Mouse (Mus musculus): ENCODE results near the gene Gm49403.
"Not testable (repeated sequence)": the region's sequence is repeated elsewhere in the genome, so short reads cannot be mapped to it uniquely, and the experiment has no call there.

Gene Gm49403

GRCm38 (mm10) chr19:8883616-8884015 is at the start of gene Gm49403, which contains the start of gene Lbhd1:
Gene Gm49403 (plus strand): TSS chr19:8883930.
Gene Lbhd1 (plus strand): TSS chr19:8883732.
- peak; percentile 95 for DNase-seq (ENCODE audit: low read depth, low spot score)

GRCm38 (mm10) chr19:8836327-8836726 is 47.4 kb upstream of the Gm49403 start:
- DNase-seq (ENCODE audit: low read depth, low spot score) = not testable (repeated sequence)

- DNase-seq (ENCODE audit: low read depth, low spot score) = peak; percentile 66
Measured at GRCm38 (mm10) chr19:8837251-8837791, 46.4 kb upstream of the Gm49403 start, which contains the start of gene Bscl2. Gene Bscl2 (plus strand): TSS chr19:8837467.

GRCm38 (mm10) chr19:8838041-8838730 is 45.5 kb upstream of the Gm49403 start:
- DNase-seq (ENCODE audit: low read depth, low spot score) = no peak

- DNase-seq (ENCODE audit: low read depth, low spot score) = peak; percentile 41
Measured at GRCm38 (mm10) chr19:8839103-8839907, 44.4 kb upstream of the Gm49403 start, which contains the start of gene Gng3. Gene Gng3 (minus strand): TSS chr19:8839194.

- DNase-seq (ENCODE audit: low read depth, low spot score) = no peak
Measured at GRCm38 (mm10) chr19:8839908-8840791, 43.6 kb upstream of the Gm49403 start.

GRCm38 (mm10) chr19:8841012-8841411 is 42.7 kb upstream of the Gm49403 start:
- no peak for DNase-seq (ENCODE audit: low read depth, low spot score)

GRCm38 (mm10) chr19:8842961-8843360 is 40.8 kb upstream of the Gm49403 start:
- no peak for DNase-seq (ENCODE audit: low read depth, low spot score)

- DNase-seq (ENCODE audit: low read depth, low spot score) = peak; percentile 60
Measured at GRCm38 (mm10) chr19:8844371-8845129, 39.2 kb upstream of the Gm49403 start.

GRCm38 (mm10) chr19:8848356-8848755 is 35.4 kb upstream of the Gm49403 start:
- DNase-seq (ENCODE audit: low read depth, low spot score) = no peak

- DNase-seq (ENCODE audit: low read depth, low spot score) = peak; percentile 36
Measured at GRCm38 (mm10) chr19:8850402-8850901, 33.3 kb upstream of the Gm49403 start, which contains the start of gene Lrrn4cl. Gene Lrrn4cl (plus strand): TSS chr19:8850768.

GRCm38 (mm10) chr19:8851639-8852038 is 32.1 kb upstream of the Gm49403 start:
- DNase-seq (ENCODE audit: low read depth, low spot score) = no peak

- DNase-seq (ENCODE audit: low read depth, low spot score) = no peak
Measured at GRCm38 (mm10) chr19:8852236-8852928, 31.3 kb upstream of the Gm49403 start.

- DNase-seq (ENCODE audit: low read depth, low spot score) = no peak
Measured at GRCm38 (mm10) chr19:8853117-8853516, 30.6 kb upstream of the Gm49403 start.

- no peak for DNase-seq (ENCODE audit: low read depth, low spot score)
Measured at GRCm38 (mm10) chr19:8857689-8858088, 26.0 kb upstream of the Gm49403 start.

GRCm38 (mm10) chr19:8859018-8859417 is 24.7 kb upstream of the Gm49403 start:
- DNase-seq (ENCODE audit: low read depth, low spot score) = no peak

- DNase-seq (ENCODE audit: low read depth, low spot score) = no peak
Measured at GRCm38 (mm10) chr19:8864265-8864664, 19.5 kb upstream of the Gm49403 start.

GRCm38 (mm10) chr19:8870381-8870780 is 13.3 kb upstream of the Gm49403 start:
- not testable (repeated sequence) for DNase-seq (ENCODE audit: low read depth, low spot score)

GRCm38 (mm10) chr19:8870838-8871237 is 12.9 kb upstream of the Gm49403 start:
- DNase-seq (ENCODE audit: low read depth, low spot score) = no peak

Data from retina, adult 2 months (tissue).